Mouse (Mus musculus) midbrain, embryonic 10.5 days (tissue): Measurements from ENCODE around the gene Rmdn3. TPM values are rescaled to one million over a fixed set of nuclear protein-coding genes. Genes with fewer than 3 reads are reported as not detected.

ENCODE experiments used
- DNase-seq: peaks from one replicate; pipeline ENCODE4 v3.0.0-alpha.2; 2017; ENCODE audit warnings: low spot score
- H3K27ac ChIP-seq: fragments of 300-500 bp; sonication (generic); replicated peaks from 2 replicates; pipeline ENCODE4 v1.5.1; 2016; ENCODE audit warnings: mild to moderate bottlenecking
- H3K27me3 ChIP-seq: fragments of 300-500 bp; sonication (generic); 2 replicates; pipeline ENCODE4 v1.6.1; 2016; ENCODE audit warnings: low read depth, mild to moderate bottlenecking; ENCODE audit not compliant: poor library complexity, severe bottlenecking
- H3K36me3 ChIP-seq: fragments of 300-500 bp; sonication (generic); 2 replicates; pipeline ENCODE4 v1.6.1; 2016; ENCODE audit warnings: mild to moderate bottlenecking, moderate library complexity
- H3K4me1 ChIP-seq: fragments of 300-500 bp; sonication (generic); 2 replicates; pipeline ENCODE4 v1.6.1; 2016
- H3K4me3 ChIP-seq: fragments of 300-500 bp; sonication (generic); 2 replicates; pipeline ENCODE4 v1.5.1; 2016; ENCODE audit warnings: mild to moderate bottlenecking, moderate library complexity
- H3K9me3 ChIP-seq: fragments of 300-500 bp; sonication (generic); replicated peaks from 2 replicates; pipeline ENCODE4 v1.6.1; 2016; ENCODE audit warnings: mild to moderate bottlenecking
- WGBS: fragments of 180-500 bp; shearing (Covaris S2); methylation state at CpG from one replicate; pipeline ENCODE4 v1.1.7; 2016; 5-methylcytosine and 5-hydroxymethylcytosine counted together
- polyA plus RNA-seq: library from polyadenylated mRNA; unstranded; fragments of >200 nt; fragmentation: Nextera tagmentation; extraction: Ambion mirVana; gene quantifications from 2 replicates; pipeline ENCODE4 v1.2.1, GENCODE M21; 2016

Gene Rmdn3
- polyA plus RNA-seq, result 47.4 and 49.9 TPM in 2 replicates

DNA sequence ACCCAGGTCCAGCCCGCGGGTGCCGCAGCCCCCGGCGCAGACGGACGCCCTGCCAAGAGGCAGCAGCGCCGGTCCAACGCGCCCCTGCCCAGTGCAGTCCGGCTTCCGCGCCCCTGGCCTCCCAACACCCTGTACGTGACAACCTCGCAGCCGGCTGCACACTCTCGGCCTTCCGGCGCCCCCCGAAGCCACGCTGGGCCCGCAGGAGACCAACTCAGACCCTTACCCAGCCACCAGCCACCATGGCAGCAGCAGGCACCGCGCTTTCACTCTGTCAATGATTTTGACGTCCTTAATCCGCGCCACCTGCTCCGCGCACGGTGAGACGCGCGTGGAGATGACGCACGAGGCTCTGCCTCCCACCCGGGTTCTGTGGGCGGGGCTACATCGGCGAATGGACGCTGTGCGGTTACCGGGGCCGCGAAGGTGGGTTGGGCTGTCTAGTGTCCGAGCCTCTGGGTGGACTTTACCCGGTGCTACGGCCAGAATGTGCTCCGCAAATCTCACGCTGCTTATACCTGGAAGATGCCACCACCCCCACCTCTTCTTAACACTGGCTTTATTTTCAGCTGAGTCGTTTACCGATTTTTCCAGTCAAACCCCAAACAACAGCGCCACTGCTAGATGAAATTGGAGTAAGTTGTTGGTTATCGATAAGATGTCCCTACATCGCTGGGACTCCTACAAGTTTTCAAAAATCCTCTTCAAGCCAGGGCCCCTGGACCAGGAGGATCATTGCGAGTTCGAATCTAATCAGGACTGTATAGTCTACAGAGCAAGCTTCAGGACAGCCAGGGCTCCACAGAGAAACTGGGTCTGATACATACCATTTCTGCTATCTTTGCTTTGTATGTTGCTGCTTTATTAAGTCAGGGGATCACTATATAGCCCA lies at the start of gene Rmdn3:
TSS of gene Rmdn3 (minus strand) at position 354 of the 892 bp plus-strand sequence.
- peak within 1 kb of the TSS; percentile 88 for H3K4me3 ChIP-seq
- H3K4me1 ChIP-seq, result peaks cover 24% of the 10 kb centered on the region
- H3K9me3 ChIP-seq, result no peaks in the 10 kb centered on the region
- H3K27me3 ChIP-seq, result no peaks in the 10 kb centered on the region
- H3K27ac ChIP-seq, result peak within 1 kb of the TSS; percentile 84
- under 1% methylated on average over 57 of the region's 57 CpGs for WGBS
- peaks cover 32% of the 10 kb centered on the region for H3K36me3 ChIP-seq
- peak; percentile 91 for DNase-seq

DNA sequence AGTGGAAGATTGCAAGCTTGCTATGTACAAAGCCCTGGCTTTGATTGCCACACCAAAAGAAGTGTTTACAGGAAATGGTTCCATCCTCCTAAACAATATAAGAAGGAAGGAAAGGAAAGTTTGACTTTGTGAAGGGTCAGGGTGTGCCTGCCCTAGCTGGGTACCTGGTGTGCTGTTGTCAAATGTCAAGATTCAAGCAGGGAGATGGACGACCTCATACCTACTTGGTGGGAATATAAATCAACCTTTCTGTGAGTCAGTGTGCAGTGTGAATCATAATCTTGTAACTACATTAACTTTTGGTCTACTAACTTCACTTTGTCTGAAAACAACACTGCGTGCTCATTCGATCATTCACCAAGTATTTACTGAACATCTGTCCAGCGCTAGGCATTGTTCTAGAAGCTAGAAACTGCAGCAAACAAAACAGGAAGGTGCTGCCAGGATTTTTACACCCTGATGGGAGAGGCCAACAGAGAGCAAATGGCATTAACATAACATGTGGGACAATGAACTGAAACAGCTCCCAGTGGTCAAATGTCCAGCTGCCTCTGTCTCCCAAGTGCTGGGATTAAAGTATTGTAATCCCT lies 47.1 kb upstream of the Rmdn3 start:
- DNase-seq, result no peak
- H3K27me3 ChIP-seq, result no peaks in the 10 kb centered on the region
- H3K36me3 ChIP-seq, result no peaks in the 10 kb centered on the region
- no peak overlapping the region for H3K27ac ChIP-seq
- no peaks in the 10 kb centered on the region for H3K9me3 ChIP-seq
- WGBS, result 80% methylated on average over 4 of the region's 4 CpGs
- H3K4me1 ChIP-seq, result peaks cover 23% of the 10 kb centered on the region
- H3K4me3 ChIP-seq, result no peak overlapping the region

DNA sequence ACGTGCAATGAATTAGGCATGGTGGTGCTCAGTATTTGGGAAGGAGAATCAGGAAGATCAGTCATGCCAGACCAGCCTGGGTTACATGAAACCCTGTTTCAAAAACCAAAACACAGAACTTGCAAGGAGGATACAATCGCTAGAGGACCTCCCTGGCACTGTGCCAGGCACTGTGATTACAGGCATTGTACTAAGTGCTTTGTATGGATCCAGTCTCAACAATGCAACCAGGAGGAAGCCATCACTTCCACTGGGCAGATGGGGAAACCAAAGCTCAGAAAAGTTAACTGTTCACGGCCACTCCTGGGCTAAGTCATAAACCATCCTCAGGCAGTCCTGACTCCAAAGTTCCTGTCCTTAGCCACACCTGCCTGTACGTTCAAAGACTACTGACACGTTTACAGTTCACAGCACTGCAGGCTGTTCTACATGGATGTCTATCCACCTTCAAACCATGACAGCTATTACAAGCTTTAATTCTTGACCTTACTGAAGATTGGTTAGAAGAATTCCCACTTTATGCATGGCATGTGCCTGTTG lies 46.1 kb upstream of the Rmdn3 start:
- Histone ChIP-seq H3K27ac (no peak overlapping the region), H3K4me1 (peaks cover 29% of the 10 kb centered on the region), H3K4me3 (no peak overlapping the region), H3K36me3 (no peaks in the 10 kb centered on the region), H3K27me3 (no peaks in the 10 kb centered on the region), H3K9me3 (no peaks in the 10 kb centered on the region)
- DNase-seq, result no peak
- WGBS, result 88% methylated on average over 5 of the region's 5 CpGs

DNA sequence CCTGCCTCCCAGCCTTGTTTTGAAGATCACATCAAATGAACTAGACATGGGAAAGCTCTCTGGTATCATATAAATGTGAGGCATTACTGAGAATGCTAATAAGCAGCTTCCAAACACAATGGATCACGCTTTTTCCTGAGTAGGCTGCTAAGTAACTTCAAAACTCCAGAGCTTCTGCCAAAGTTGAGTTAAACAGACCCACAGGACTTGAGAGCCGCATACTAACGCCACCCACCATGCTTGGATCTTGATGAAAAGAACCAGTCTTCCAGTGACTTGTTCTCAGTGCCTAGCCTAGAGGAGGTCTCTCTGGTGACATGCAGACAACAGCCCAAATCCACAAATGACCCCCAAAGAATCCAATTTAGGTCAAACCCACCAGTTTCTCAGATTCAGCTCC lies 42.1 kb upstream of the Rmdn3 start:
- Histone ChIP-seq H3K27ac (no peak overlapping the region), H3K4me3 (no peak overlapping the region), H3K4me1 (peaks cover 26% of the 10 kb centered on the region), H3K36me3 (no peaks in the 10 kb centered on the region), H3K27me3 (no peaks in the 10 kb centered on the region), H3K9me3 (no peaks in the 10 kb centered on the region)
- whole genome bisulfite sequencing, result 54% methylated on average over 3 of the region's 3 CpGs
- no peak for DNase-seq

DNA sequence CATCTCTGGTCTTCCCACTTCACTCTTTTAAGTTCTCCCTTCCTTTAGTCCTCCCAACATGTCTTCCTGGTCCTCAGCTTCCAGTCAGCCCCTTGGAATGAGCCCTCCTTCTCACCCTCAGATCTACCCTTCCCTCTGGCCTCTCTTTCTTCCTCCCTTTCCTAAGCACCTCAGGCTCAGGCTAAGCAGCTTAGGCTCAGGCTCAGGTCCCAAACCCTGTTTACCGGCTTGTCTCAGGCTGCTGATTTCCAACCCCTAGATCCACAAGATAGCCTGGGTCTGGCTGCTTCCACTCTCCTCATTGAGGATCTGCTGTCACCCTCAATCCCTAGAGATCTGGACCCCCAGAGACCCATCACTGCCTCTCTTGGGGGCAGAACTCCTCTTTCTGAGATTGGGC lies 41.2 kb upstream of the Rmdn3 start:
- Histone ChIP-seq H3K27me3 (no peaks in the 10 kb centered on the region), H3K36me3 (no peaks in the 10 kb centered on the region), H3K27ac (0 out of 2 replicates have a peak overlapping the region, but pooled peaks have one; percentile 24), H3K9me3 (no peaks in the 10 kb centered on the region), H3K4me3 (no peak overlapping the region), H3K4me1 (peaks cover 26% of the 10 kb centered on the region)
- WGBS, result 18% methylated on average over 1 of the region's 1 CpGs
- DNase-seq, result no peak

DNA sequence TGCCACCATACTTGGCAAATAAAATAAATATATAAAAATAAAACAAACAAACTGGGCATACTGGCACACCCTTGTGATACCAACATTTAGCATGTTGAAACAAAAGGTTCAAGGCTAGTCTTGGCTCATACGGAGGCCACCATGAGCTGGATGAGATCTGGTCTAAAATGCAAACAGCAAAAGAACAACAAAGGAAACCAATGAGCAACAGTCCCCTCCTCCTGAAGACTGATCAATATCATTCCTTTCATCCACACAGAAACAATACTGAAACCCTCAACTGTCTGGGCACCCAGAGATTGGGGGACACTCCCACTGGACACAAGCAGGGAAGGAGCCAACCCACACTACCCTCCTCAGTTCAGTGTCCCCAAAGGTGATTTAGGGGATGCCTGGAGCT lies 40.7 kb upstream of the Rmdn3 start:
- Histone ChIP-seq H3K27ac (0 out of 2 replicates have a peak overlapping the region, but pooled peaks have one; percentile 24), H3K36me3 (no peaks in the 10 kb centered on the region), H3K9me3 (no peaks in the 10 kb centered on the region), H3K4me3 (no peak overlapping the region), H3K27me3 (no peaks in the 10 kb centered on the region), H3K4me1 (peaks cover 26% of the 10 kb centered on the region)
- DNase-seq, result no peak
- WGBS, result 82% methylated on average over 1 of the region's 1 CpGs

DNA sequence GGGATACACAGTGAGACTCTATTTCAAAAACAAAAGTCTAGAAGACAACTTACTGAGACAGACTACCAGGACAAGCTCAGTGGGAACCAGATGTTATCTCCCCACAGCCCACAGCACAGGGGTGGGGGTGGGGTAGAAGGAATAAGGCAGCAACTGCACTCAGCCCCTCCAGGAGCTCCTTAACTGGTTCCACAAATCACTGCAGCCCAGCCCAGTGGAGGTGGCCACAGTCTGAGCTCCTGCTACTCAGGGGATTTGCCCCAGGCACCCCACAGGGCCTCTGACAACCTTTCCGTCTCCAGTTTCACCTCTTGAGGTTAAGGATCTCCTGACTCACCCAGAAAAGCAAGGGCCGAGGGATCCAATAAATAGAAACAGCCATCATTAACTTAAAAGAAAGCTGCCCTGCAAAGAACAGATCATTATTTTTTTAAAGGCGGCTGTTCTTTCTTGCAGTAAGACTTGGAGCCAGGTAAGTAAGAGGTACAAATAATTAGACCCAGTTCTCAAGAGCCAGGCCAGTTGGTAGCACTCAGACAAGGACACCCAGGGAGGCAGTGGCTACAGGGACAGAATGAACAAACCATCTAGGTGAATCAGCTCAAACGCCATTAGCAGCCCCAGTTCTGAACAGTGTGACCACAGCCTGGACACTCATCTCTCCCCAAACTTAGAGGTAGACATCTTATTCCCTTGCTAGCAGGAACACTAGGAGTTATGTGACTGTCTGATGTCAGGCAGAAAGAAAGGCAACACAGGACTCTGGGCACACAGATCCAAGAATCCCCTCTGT lies 39.7 kb upstream of the Rmdn3 start:
- no peak for DNase-seq
- H3K27ac ChIP-seq, result no peak overlapping the region
- no peaks in the 10 kb centered on the region for H3K27me3 ChIP-seq
- H3K9me3 ChIP-seq, result no peaks in the 10 kb centered on the region
- H3K36me3 ChIP-seq, result no peaks in the 10 kb centered on the region
- peaks cover 26% of the 10 kb centered on the region for H3K4me1 ChIP-seq
- 30% methylated on average over 4 of the region's 4 CpGs for WGBS
- H3K4me3 ChIP-seq, result no peak overlapping the region

DNA sequence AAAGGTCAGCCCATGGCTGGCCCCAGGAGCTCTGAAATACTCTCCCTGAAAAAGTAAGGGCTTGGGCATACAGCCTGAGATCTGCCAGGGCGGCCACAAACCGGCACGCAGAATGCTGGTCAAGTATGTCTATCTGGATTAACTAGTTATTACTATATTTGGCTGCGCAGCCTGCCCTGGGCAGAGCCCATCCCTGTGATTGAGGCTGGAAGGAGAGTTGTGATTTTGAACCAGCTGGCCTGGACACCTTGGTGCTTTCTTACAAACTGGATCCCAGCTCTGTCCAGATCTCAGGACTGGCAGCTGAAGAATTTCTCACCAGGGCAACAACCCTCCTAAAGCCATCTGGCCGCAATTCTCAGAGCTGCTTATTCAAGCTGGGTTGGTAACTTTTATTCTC lies 37.3 kb upstream of the Rmdn3 start:
- 87% methylated on average over 5 of the region's 5 CpGs for WGBS
- no peak for DNase-seq
- Histone ChIP-seq H3K27ac (no peak overlapping the region), H3K4me3 (no peak overlapping the region), H3K27me3 (no peaks in the 10 kb centered on the region), H3K36me3 (no peaks in the 10 kb centered on the region), H3K4me1 (peaks cover 28% of the 10 kb centered on the region), H3K9me3 (no peaks in the 10 kb centered on the region)

DNA sequence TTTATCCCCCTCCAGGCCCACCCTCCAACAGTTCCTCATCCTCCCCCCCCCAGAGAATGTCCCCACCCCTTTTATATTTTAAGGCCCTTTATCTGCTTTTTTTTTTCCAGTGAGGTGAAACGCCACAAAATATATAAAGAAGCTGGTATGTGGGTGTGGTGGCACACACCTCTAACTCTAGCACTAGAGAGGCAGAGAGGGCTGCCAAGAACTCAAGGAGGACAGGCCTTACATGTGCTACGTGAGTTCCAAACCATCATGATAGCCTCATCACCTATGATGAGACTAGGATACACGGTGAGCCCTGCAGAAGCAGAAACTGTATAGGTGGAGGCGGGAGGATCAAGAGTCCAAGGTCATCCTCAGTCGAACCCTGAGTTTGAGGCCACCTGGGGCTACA lies 34.1 kb upstream of the Rmdn3 start:
- Histone ChIP-seq H3K27me3 (no peaks in the 10 kb centered on the region), H3K9me3 (no peaks in the 10 kb centered on the region), H3K4me1 (peaks cover 11% of the 10 kb centered on the region), H3K4me3 (no peak overlapping the region), H3K27ac (no peak overlapping the region), H3K36me3 (0 out of 2 replicates have a peak, but pooled peaks cover 3% of the 10 kb centered on the region)
- no peak for DNase-seq
- WGBS, result 87% methylated on average over 5 of the region's 5 CpGs

DNA sequence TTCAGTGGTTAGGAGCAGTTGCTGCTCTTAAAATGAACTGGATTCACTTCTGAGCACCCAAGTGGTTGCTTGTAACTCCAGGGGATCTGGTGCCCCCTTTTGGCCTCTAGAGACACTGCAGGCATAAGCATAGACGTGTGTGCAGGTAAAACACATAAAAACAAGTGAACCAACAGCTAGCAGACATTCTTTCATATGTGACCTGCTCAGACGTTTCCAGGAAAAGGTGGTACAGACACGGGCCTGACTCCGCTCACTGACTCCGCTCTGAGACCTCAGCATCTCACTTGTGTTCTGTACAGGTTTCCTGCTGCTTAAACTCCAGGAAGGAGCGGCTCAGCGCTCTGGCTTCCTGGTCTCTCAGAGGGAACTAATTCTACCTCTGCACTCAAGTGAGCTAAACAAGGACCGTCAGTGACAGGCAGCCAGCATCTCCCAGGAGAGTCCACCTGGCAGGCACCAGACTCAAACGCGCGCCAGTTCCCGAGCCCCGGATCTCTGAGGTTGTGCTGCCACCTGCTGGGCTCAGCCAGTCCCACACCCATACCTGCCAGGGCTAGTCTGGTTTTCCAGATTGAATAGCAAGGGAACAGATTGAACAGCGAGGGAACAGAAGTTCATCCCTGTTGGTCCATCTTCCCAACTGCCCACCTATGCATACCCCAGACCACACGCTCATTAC lies 32.3 kb upstream of the Rmdn3 start:
- Histone ChIP-seq H3K27ac (no peak overlapping the region), H3K4me1 (peaks cover 9% of the 10 kb centered on the region), H3K4me3 (peak overlapping the region; percentile 47), H3K36me3 (peaks cover 19% of the 10 kb centered on the region), H3K9me3 (no peaks in the 10 kb centered on the region), H3K27me3 (no peaks in the 10 kb centered on the region)
- DNase-seq, result peak; percentile 82
- 9% methylated on average over 15 of the region's 15 CpGs for WGBS

DNA sequence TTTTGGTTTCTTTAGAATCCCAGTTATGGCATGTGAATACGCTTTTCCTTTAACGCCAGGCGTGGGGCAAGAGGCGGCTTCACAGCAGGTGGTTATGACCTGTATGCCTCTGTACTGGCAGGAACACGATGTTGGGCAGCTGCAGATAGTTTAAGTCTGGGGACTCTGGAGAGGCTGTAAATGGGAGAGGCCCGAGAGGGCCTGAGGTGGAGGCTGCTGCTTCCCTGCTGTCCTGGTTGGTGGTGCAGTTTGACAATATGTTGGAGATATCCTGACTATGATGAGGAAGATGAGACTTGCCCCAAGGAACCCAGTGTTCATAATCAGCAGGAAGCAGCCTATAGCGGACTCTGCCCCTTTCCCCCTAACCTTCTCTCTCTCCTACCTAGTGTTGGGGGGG lies 26.1 kb upstream of the Rmdn3 start:
- no peak overlapping the region for H3K27ac ChIP-seq
- no peak overlapping the region for H3K4me3 ChIP-seq
- DNase-seq, result no peak
- no peaks in the 10 kb centered on the region for H3K9me3 ChIP-seq
- H3K36me3 ChIP-seq, result peaks cover 68% of the 10 kb centered on the region
- no peaks in the 10 kb centered on the region for H3K27me3 ChIP-seq
- WGBS, result 80% methylated on average over 7 of the region's 7 CpGs
- H3K4me1 ChIP-seq, result no peaks in the 10 kb centered on the region

DNA sequence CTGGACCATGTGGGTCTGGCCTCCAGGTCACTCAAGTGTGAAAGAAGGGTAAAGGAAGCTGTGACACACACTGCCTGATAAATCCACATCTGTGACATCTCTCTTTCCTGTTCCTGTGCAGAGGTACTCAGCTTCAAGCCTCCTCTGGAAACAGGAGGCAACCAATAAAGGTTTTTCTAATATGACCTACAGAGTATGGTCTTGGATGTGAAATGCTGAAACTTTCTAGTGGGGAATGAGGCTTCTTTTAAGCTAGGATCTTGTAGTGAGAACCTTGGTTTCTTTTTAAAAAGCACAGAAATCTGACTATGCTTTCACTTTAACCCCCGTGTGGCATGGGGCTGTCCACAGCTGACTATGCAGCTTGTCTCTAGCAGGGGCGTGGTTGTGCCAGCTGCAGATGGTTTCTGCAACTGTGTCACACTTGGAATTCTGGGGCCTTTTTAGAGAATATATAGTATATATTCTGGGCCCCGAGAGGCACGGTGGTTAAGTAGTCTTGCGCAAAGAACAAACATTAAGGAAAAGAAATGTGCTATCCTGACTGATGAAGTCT lies 20.6 kb upstream of the Rmdn3 start:
- H3K27ac ChIP-seq, result no peak overlapping the region
- H3K36me3 ChIP-seq, result peaks cover 43% of the 10 kb centered on the region
- no peak for DNase-seq
- H3K4me1 ChIP-seq, result peaks cover 27% of the 10 kb centered on the region
- no peaks in the 10 kb centered on the region for H3K9me3 ChIP-seq
- WGBS, result 90% methylated on average over 5 of the region's 5 CpGs
- H3K4me3 ChIP-seq, result no peak overlapping the region
- 0 out of 2 replicates have a peak, but pooled peaks cover 5% of the 10 kb centered on the region for H3K27me3 ChIP-seq
